Mouse (Mus musculus) thymus, adult 2 months (tissue): ENCODE data around the gene Itgal. TPM values are rescaled to one million over a fixed set of nuclear protein-coding genes. Genes with fewer than 3 reads are reported as not detected.
A peak's percentile ranks its signal among the peaks of the same experiment; 100 is the strongest.
"Not testable (repeated sequence)": the region's sequence is repeated elsewhere in the genome, so short reads cannot be mapped to it uniquely, and the experiment has no call there.

Experiments
- DNase-seq: peaks from one replicate; pipeline ENCODE4 v3.0.0; 2021
- H3K27ac ChIP-seq: fragments of 200-500 bp; 2 replicates; pipeline ENCODE4 v1.5.1; 2012; ENCODE audit warnings: low read length, control low read depth; ENCODE audit not compliant: control insufficient read depth, insufficient read depth
- H3K27me3 ChIP-seq: fragments of 200-500 bp; 2 replicates; pipeline ENCODE4 v1.6.1; 2012; ENCODE audit warnings: mild to moderate bottlenecking, low read length, moderate library complexity, mixed read lengths; ENCODE audit not compliant: control insufficient read depth, insufficient read depth
- H3K36me3 ChIP-seq: fragments of 200-500 bp; 2 replicates; pipeline ENCODE4 v1.6.1; 2012; ENCODE audit warnings: mild to moderate bottlenecking, low read length, moderate library complexity; ENCODE audit not compliant: control insufficient read depth, insufficient read depth
- H3K4me1 ChIP-seq: fragments of 200-500 bp; replicated peaks from 2 replicates; pipeline ENCODE4 v1.6.1; 2012; ENCODE audit warnings: low read length; ENCODE audit not compliant: control insufficient read depth, insufficient read depth
- H3K4me3 ChIP-seq: fragments of 200-500 bp; 2 replicates; pipeline ENCODE4 v1.5.1; 2012; ENCODE audit warnings: mild to moderate bottlenecking, low read length, control low read depth, moderate library complexity; ENCODE audit not compliant: control insufficient read depth, insufficient read depth
- CTCF ChIP-seq: fragments of 200-500 bp; IDR thresholded peaks from 2 replicates; pipeline ENCODE4 v1.5.1; 2012; ENCODE audit warnings: mild to moderate bottlenecking, control low read depth, low read length, moderate library complexity, borderline replicate concordance; ENCODE audit not compliant: control insufficient read depth, poor library complexity, insufficient read depth; ENCODE audit errors: extremely low read depth
- POLR2A ChIP-seq: fragments of 200-500 bp; IDR thresholded peaks from 2 replicates; pipeline ENCODE4 v1.6.1; 2012; ENCODE audit warnings: mild to moderate bottlenecking, low read length, control low read depth, moderate library complexity; ENCODE audit not compliant: control insufficient read depth, poor library complexity, insufficient read depth; ENCODE audit errors: extremely low read depth
- WGBS: fragments of 180-500 bp; shearing (Covaris S2); methylation state at CpG from one replicate; pipeline ENCODE4 v1.1.7; 2018; 5-methylcytosine and 5-hydroxymethylcytosine counted together
- polyA plus RNA-seq: library from polyadenylated mRNA; depleted of rRNA; stranded (reverse); fragments of >200 nt; gene quantifications from 2 replicates; pipeline ENCODE4 v1.2.3, GENCODE M21; 2012; rRNA removed

Gene Itgal
- polyA plus RNA-seq: 353 and 356 TPM in 2 replicates

DNA sequence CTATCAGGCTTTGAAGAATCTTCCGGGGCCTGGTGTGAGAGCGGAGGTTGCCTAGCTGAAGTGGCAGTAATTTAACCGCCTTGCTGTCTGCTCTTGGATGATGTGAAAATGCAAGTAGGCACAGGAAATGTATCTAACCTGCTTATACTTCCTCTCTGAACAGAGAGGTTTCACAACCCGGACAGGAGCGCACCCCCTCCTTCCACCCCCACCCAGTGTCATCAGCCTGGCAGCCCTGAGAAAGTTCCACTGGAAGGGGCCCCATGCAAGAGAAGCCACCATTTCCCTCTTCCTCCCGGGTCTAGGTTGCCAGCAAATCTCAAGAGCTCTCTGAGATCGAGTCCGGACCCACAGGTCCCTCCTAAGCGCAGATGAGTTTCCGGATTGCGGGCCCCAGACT lies at the start of gene Itgal:
Gene Itgal, plus strand, starts transcription at position 163 of the 400 bp plus-strand sequence.
- DNase-seq: peak; percentile 75
- H3K4me1 ChIP-seq: peaks cover 31% of the 10 kb centered on the region
- peak within 1 kb of the TSS; percentile 97 for H3K27ac ChIP-seq
- H3K27me3 ChIP-seq: no peaks in the 10 kb centered on the region
- H3K4me3 ChIP-seq: peak within 1 kb of the TSS; percentile 76
- no peak for TF ChIP-seq CTCF
- TF ChIP-seq POLR2A: peak; percentile 26; the same call in 1 of the 2 replicates
- peaks cover 18% of the 10 kb centered on the region for H3K36me3 ChIP-seq
- 8% methylated on average over 11 of the region's 11 CpGs for WGBS

DNA sequence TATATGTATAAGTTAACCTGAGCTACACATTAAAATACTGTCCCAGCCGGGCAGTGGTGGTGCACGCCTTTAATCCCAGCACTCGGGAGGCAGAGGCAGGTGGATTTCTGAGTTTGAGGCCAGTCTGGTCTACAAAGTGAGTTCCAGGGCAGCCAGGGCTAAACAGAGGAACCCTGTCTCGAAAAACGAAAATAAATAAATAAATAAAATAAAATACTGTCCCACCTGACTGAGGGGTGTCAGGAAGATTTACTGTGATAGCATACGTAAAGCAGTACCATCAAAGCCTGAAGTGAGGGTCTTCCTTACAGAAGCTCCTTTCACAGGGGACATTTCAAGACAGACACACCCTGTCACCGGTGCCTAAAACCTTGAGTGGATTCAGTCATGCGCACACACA lies 45.5 kb upstream of the Itgal start:
- not testable (repeated sequence) for H3K4me1 ChIP-seq, H3K27me3 ChIP-seq, H3K36me3 ChIP-seq, H3K4me3 ChIP-seq, H3K27ac ChIP-seq, DNase-seq
- WGBS: 98% methylated on average over 8 of the region's 8 CpGs

DNA sequence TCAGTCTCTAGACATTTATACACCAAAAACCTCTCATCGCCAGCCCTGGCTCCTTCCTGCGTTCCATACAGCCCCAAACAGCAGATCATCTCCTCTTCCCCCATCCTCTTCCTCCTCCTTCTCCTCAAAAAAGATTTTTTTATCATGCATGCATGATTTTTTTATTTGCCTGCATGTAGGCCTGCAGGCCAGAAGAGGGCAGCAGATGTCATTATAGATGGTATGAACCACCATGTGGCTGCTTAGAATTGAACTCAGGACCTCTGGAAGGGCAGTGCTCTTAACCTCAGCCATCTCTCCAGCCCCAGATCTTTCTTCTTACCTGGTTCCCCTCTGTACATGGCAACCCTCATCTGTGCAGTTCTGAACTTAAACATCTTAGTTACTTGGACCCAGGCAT lies 43.6 kb upstream of the Itgal start:
- 80% methylated on average over 2 of the region's 2 CpGs for WGBS

DNA sequence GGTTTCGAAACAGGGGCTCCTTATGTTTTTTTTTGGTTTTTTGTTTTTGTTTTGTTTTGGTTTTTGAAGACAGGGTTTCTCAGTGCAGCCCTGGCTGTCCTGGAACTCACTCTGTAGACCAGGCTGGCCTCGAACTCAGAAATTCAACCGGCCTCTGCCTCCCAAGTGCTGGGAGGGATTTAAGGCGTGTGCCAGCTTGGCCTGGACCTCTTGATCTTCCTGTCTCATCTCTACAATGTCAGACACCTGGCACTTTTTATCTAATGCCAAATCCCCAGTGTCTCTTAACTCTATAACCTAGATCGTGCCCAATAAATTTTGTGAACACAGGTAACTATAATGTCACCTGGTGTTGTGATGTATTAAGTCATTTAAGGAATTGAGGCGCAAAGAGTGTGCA lies 42.7 kb upstream of the Itgal start:
- H3K4me1 ChIP-seq: peaks cover 7% of the 10 kb centered on the region
- no peaks in the 10 kb centered on the region for H3K36me3 ChIP-seq
- H3K27me3 ChIP-seq: no peaks in the 10 kb centered on the region
- TF ChIP-seq POLR2A: no peak
- no peak for TF ChIP-seq CTCF
- no peak for DNase-seq
- no peak overlapping the region for H3K27ac ChIP-seq
- 77% methylated on average over 6 of the region's 6 CpGs for WGBS
- peak overlapping the region; percentile 64 for H3K4me3 ChIP-seq

More for the DNA sequence above, 43.6 kb upstream of the Itgal start:
- no peaks in the 10 kb centered on the region for H3K27me3 ChIP-seq
- H3K36me3 ChIP-seq: no peaks in the 10 kb centered on the region
- H3K4me3 ChIP-seq: no peak overlapping the region
- no peak overlapping the region for H3K27ac ChIP-seq
- TF ChIP-seq POLR2A (no peak), CTCF (no peak)
- H3K4me1 ChIP-seq: peaks cover 7% of the 10 kb centered on the region
- peak; percentile 58 for DNase-seq

DNA sequence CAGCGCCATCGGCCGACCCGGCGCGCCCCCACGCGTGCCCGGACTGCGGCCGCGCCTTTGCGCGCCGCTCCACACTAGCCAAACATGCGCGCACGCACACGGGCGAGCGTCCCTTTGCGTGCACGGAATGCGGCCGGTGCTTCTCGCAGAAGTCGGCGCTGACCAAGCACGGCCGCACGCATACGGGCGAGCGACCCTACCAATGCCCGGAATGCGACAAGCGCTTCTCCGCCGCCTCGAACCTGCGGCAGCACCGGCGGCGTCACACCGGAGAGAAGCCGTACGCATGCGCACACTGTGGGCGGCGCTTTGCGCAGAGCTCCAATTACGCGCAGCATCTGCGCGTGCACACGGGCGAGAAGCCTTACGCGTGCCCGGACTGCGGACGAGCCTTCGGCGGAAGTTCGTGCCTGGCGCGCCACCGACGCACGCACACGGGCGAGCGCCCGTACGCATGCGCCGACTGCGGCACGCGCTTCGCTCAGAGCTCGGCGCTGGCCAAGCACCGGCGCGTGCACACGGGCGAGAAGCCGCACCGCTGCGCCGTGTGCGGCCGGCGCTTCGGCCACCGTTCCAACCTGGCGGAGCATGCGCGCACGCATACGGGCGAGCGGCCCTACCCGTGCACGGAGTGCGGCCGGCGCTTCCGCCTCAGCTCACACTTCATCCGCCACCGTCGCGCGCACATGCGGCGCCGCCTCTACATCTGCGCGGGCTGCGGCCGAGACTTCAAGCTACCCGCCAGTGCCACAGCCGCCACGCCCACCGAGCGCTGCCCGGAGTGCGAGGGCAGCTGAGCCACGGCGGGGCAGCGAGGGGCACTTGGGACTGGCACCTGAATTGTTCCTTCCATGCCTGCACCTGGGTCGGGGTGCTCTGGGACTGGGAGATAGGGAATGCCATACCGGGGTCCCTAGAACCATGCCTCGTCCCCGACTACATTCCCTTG lies 42.0 kb upstream of the Itgal start:
- no peaks in the 10 kb centered on the region for H3K36me3 ChIP-seq
- H3K4me1 ChIP-seq: peaks cover 7% of the 10 kb centered on the region
- H3K27me3 ChIP-seq: no peaks in the 10 kb centered on the region
- TF ChIP-seq POLR2A (peak; percentile 58), CTCF (peak; percentile 39; the same call in 1 of the 2 replicates)
- peak; percentile 95 for DNase-seq
- WGBS: under 1% methylated on average over 135 of the region's 136 CpGs
- 0 out of 2 replicates have a peak overlapping the region, but pooled peaks have one; percentile 28 for H3K27ac ChIP-seq
- peak overlapping the region; percentile 71 for H3K4me3 ChIP-seq

DNA sequence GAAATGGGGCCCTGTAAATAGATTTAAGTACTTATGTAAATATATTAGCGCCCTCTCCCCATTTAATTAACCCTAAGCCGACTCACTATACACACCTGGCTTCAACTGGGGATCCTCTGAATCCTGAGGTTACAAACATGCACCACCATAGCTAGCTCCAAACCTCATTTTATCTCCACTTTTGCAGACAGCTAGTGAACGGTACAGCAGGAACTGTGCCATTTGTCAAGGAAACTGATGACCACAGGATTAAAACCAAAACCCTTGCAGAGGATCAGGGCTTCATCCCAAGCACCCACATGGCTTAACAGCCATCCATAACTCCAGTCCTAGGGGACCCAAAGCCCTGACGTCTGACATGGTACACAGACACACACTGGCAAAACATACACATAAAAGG lies 41.1 kb upstream of the Itgal start:
- no peak for DNase-seq
- no peaks in the 10 kb centered on the region for H3K36me3 ChIP-seq
- H3K27ac ChIP-seq: no peak overlapping the region
- WGBS: 18% methylated on average over 4 of the region's 4 CpGs
- no peaks in the 10 kb centered on the region for H3K27me3 ChIP-seq
- H3K4me1 ChIP-seq: peaks cover 7% of the 10 kb centered on the region
- H3K4me3 ChIP-seq: no peak overlapping the region
- TF ChIP-seq CTCF (no peak), POLR2A (no peak)
